ENCODE assay signal across 15 mouse cellular contexts in genomic region chr9:32508118-32508517, GRCm38 (mm10). TPM values are rescaled to one million over a fixed set of nuclear protein-coding genes. Genes with fewer than 3 reads are reported as not detected.
DNase-seq lines count a peak whose midpoint lies in the region; ATAC-seq and TF ChIP-seq lines count a peak whose summit lies in the region.
"Had no signal": no experiment of that assay in that cellular context is flagged by ENCODE, and none has a peak within 500 bp of the region (broad histone marks: within the 10 kb centered on the region; RNA-seq: fewer than 3 reads in every experiment).

No protein-coding gene starts in this region.

- no peak overlapping the region for H3K4me2 ChIP-seq in limb, embryonic 11.5 days (ENCODE audit: low read depth, severe bottlenecking)
- H3K4me2 ChIP-seq in stomach, postnatal 0 days (replicated peaks; ENCODE audit: low read depth): no peak overlapping the region
- no peak overlapping the region for H3K4me2 ChIP-seq in neural tube, embryonic 15.5 days
- H3K4me2 ChIP-seq: stomach, embryonic 15.5 days had no signal

- DNase-seq in kidney, adult 2 months: no peak
- DNase-seq in kidney, postnatal 25 days: no peak
- peak; percentile 48 for DNase-seq in thymus, postnatal 0 days (ENCODE audit: low spot score)
- DNase-seq in thymus, adult 18-20 months: no peak
- DNase-seq in limb, embryonic 11.5 days (ENCODE audit: low spot score): no peak
- DNase-seq in stomach, postnatal 0 days (ENCODE audit: low spot score): no peak
- DNase-seq in ovary, adult 18-20 months (ENCODE audit: low spot score): no peak
- DNase-seq: cerebellum, postnatal 36 days; kidney, adult 18-20 months; right cerebral cortex, adult 18-20 months had no signal

- 64% methylated on average over 8 of the region's 8 CpGs for WGBS in kidney, adult 2 months
- 18% methylated on average over 8 of the region's 8 CpGs for WGBS in limb, embryonic 11.5 days
- WGBS in stomach, postnatal 0 days: 67% methylated on average over 8 of the region's 8 CpGs
- 77% methylated on average over 8 of the region's 8 CpGs for WGBS in neural tube, embryonic 15.5 days

- H3K27ac ChIP-seq in kidney, adult 2 months (ENCODE audit: insufficient read depth, low read depth, low read length): peak overlapping the region; percentile 85; the same call in 1 of the 2 replicates
- peak overlapping the region; percentile 33; the same call in 1 of the 2 replicates for H3K27ac ChIP-seq in limb, embryonic 11.5 days (replicated peaks; ENCODE audit: low read depth, low read length)
- 0 out of 2 replicates have a peak overlapping the region, but pooled peaks have one; percentile 18 for H3K27ac ChIP-seq in stomach, postnatal 0 days (replicated peaks)
- H3K27ac ChIP-seq in neural tube, embryonic 15.5 days (replicated peaks): no peak overlapping the region
- H3K27ac ChIP-seq: left cerebral cortex, adult 2 months; stomach, embryonic 15.5 days had no signal

- TF ChIP-seq POLR2A in kidney, adult 2 months (IDR thresholded peaks at IDR 0.05; ENCODE audit: low read depth, low read length): no peak

- no peaks in the 10 kb centered on the region for H3K9me3 ChIP-seq in limb, embryonic 11.5 days (ENCODE audit: control insufficient read depth, low read length)
- H3K9me3 ChIP-seq in stomach, postnatal 0 days (ENCODE audit: control insufficient read depth, low read length): no peaks in the 10 kb centered on the region
- H3K9me3 ChIP-seq in neural tube, embryonic 15.5 days (replicated peaks): no peaks in the 10 kb centered on the region
- H3K9me3 ChIP-seq: forebrain, embryonic 10.5 days; stomach, embryonic 15.5 days had no signal

- TF ChIP-seq CTCF in kidney, adult 2 months (conservative IDR thresholded peaks at IDR 0.05; ENCODE audit: insufficient read depth, insufficient read length, low read depth, low read length): no peak
- no peak for TF ChIP-seq CTCF in stomach, postnatal 0 days (IDR thresholded peaks at IDR 0.05; ENCODE audit: low read depth)

- no peaks in the 10 kb centered on the region for H3K27me3 ChIP-seq in kidney, adult 2 months (replicated peaks; ENCODE audit: control insufficient read depth, insufficient read depth, low read length)
- H3K27me3 ChIP-seq in limb, embryonic 11.5 days (ENCODE audit: control insufficient read depth, insufficient read depth, low read length): no peaks in the 10 kb centered on the region
- H3K27me3 ChIP-seq in stomach, postnatal 0 days (ENCODE audit: control insufficient read depth, insufficient read depth, low read length): no peaks in the 10 kb centered on the region
- H3K27me3 ChIP-seq in neural tube, embryonic 15.5 days (replicated peaks): no peaks in the 10 kb centered on the region
- H3K27me3 ChIP-seq: stomach, embryonic 15.5 days had no signal

- H3K36me3 ChIP-seq in kidney, adult 2 months (ENCODE audit: control insufficient read depth, insufficient read depth, low read length): no peaks in the 10 kb centered on the region
- H3K36me3 ChIP-seq in limb, embryonic 11.5 days (ENCODE audit: control insufficient read depth, insufficient read depth, low read length): no peaks in the 10 kb centered on the region
- H3K36me3 ChIP-seq in stomach, postnatal 0 days (ENCODE audit: control insufficient read depth, insufficient read depth, low read length): no peaks in the 10 kb centered on the region
- H3K36me3 ChIP-seq in neural tube, embryonic 15.5 days: no peaks in the 10 kb centered on the region
- H3K36me3 ChIP-seq: forebrain, embryonic 10.5 days; stomach, embryonic 15.5 days had no signal

- peaks cover 3% of the 10 kb centered on the region; the same call in 1 of the 2 replicates for H3K4me1 ChIP-seq in kidney, adult 2 months (ENCODE audit: control insufficient read depth, insufficient read depth, low read length)
- H3K4me1 ChIP-seq in limb, embryonic 11.5 days (ENCODE audit: control insufficient read depth, insufficient read depth, low read length): peaks cover 35% of the 10 kb centered on the region
- H3K4me1 ChIP-seq in stomach, postnatal 0 days (replicated peaks; ENCODE audit: control insufficient read depth, insufficient read depth): no peaks in the 10 kb centered on the region
- H3K4me1 ChIP-seq in neural tube, embryonic 15.5 days: no peaks in the 10 kb centered on the region; the same call in 1 of the 2 replicates

- ATAC-seq in limb, embryonic 11.5 days (ENCODE audit: insufficient number of reproducible peaks, low FRiP score, low TSS enrichment, low read depth): no peak
- no peak for ATAC-seq in stomach, postnatal 0 days (ENCODE audit: low FRiP score, low TSS enrichment)
- ATAC-seq in neural tube, embryonic 15.5 days (ENCODE audit: low FRiP score): no peak

- H3K9ac ChIP-seq in limb, embryonic 11.5 days (ENCODE audit: low read length): no peak overlapping the region
- H3K9ac ChIP-seq in stomach, postnatal 0 days (ENCODE audit: low read length): no peak overlapping the region
- no peak overlapping the region for H3K9ac ChIP-seq in neural tube, embryonic 15.5 days (replicated peaks)
- H3K9ac ChIP-seq: stomach, embryonic 15.5 days had no signal

- H3K4me3 ChIP-seq in kidney, adult 2 months (ENCODE audit: insufficient read depth, low read depth, low read length): no peak overlapping the region
- no peak overlapping the region for H3K4me3 ChIP-seq in limb, embryonic 11.5 days (ENCODE audit: low read depth, low read length)
- no peak overlapping the region for H3K4me3 ChIP-seq in stomach, postnatal 0 days (ENCODE audit: low read depth, low read length)
- no peak overlapping the region for H3K4me3 ChIP-seq in neural tube, embryonic 15.5 days (replicated peaks)
- H3K4me3 ChIP-seq: forebrain, embryonic 10.5 days; left cerebral cortex, adult 2 months; myocyte; stomach, embryonic 15.5 days had no signal

- TF ChIP-seq EP300 in stomach, postnatal 0 days (optimal IDR thresholded peaks at IDR 0.05): no peak

RNA-seq across cellular contexts. Expression of gene Fli1, which starts 34.5 kb away (rescaled TPM):
- 7.2 and 9.6 TPM in 2 replicates for polyA plus RNA-seq in kidney, adult 2 months (2012; rRNA removed)
- polyA plus RNA-seq in thymus, postnatal 0 days (2015; fragmentation: Nextera tagmentation; extraction: Ambion mirVana): 50.6 and 53.5 TPM in 2 replicates
- 62.2 and 68.3 TPM in 2 replicates for polyA plus RNA-seq in limb, embryonic 11.5 days (2014; fragmentation: Nextera tagmentation; extraction: Ambion mirVana)
- 4.6 and 4.9 TPM in 2 replicates for polyA plus RNA-seq in stomach, postnatal 0 days (2015; fragmentation: Nextera tagmentation; extraction: Ambion mirVana)
- 7.9 and 12.5 TPM in 2 replicates for polyA plus RNA-seq in neural tube, embryonic 15.5 days (2015; fragmentation: Nextera tagmentation; extraction: Ambion mirVana)
- polyA plus RNA-seq: myocyte had no signal
